Mouse (Mus musculus) heart, postnatal 0 days (tissue): ENCODE data around the gene Prim2.

Experiments used
- CTCF ChIP-seq: IDR thresholded peaks from 2 replicates; pipeline ENCODE4 v1.5.1; 2016; ENCODE audit warnings: antibody characterized with exemption, control low read depth, low read depth
- EP300 ChIP-seq: IDR thresholded peaks from 2 replicates; pipeline ENCODE4 v1.6.1; 2016; ENCODE audit warnings: antibody characterized with exemption, low read depth

DNA sequence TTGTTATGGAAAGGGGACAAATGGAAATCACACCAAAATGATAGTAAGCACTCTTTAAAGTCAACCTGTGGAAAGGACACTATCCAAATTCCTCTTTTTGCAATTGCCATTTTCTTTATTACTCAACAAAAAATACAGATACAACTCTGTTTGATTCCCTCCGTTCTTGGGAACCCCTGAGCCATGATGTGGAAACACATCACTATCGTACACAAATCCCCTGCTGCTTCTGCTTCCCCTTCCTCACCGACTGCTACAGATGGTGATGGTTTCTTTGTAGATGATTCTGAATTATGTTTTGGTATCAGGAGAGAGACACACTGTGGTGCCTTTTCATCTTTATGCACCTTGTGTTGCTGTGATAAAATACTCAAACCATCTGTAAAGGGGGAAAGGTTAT lies 210.6 kb downstream of the Prim2 start:
- TF ChIP-seq CTCF (no peak), EP300 (no peak)
